Mouse (Mus musculus) CH12.LX (cell line): Measurements from ENCODE around the gene B4galt1.

Source experiments
- CHD1 ChIP-seq: IDR thresholded peaks from 2 replicates; pipeline ENCODE4 v1.6.1; 2012; ENCODE audit warnings: low read depth, low read length, improper control_type of control experiment, inconsistent platforms
- CTCF ChIP-seq, 2 experiments: IDR thresholded peaks in 1 of 2; conservative IDR thresholded peaks in 1 of 2; 2 replicates each; pipeline ENCODE4 v1.5.1; 2011 to 2012; ENCODE audit warnings: low read depth in 2 of 2, low read length in 2 of 2, improper control_type of control experiment in 1 of 2, inconsistent platforms in 1 of 2, mild to moderate bottlenecking in 1 of 2, moderate library complexity in 1 of 2
- ELF1 ChIP-seq: IDR thresholded peaks from 2 replicates; pipeline ENCODE4 v1.6.1; 2014; ENCODE audit warnings: low read depth, mild to moderate bottlenecking, inconsistent platforms, low read length, improper control_type of control experiment
- GABPA ChIP-seq: IDR thresholded peaks from 2 replicates; pipeline ENCODE4 v1.6.1; 2012; ENCODE audit warnings: low read depth, low read length, improper control_type of control experiment, inconsistent platforms; ENCODE audit not compliant: insufficient replicate concordance
- MAFK ChIP-seq: IDR thresholded peaks from 2 replicates; pipeline ENCODE4 v1.6.1; 2011; ENCODE audit warnings: low read length, improper control_type of control experiment; ENCODE audit not compliant: insufficient replicate concordance
- MYC ChIP-seq: IDR thresholded peaks from 2 replicates; pipeline ENCODE4 v1.6.1; 2011; ENCODE audit warnings: low read depth, mild to moderate bottlenecking, improper control_type of control experiment, low read length
- POLR2A ChIP-seq: IDR thresholded peaks from 2 replicates; pipeline ENCODE4 v1.6.1; 2011; ENCODE audit warnings: low read depth, mild to moderate bottlenecking, improper control_type of control experiment, low read length
- POLR2AphosphoS2 ChIP-seq: IDR thresholded peaks from 2 replicates; pipeline ENCODE4 v1.6.1; 2011; ENCODE audit warnings: low read depth, low read length, improper control_type of control experiment

DNA sequence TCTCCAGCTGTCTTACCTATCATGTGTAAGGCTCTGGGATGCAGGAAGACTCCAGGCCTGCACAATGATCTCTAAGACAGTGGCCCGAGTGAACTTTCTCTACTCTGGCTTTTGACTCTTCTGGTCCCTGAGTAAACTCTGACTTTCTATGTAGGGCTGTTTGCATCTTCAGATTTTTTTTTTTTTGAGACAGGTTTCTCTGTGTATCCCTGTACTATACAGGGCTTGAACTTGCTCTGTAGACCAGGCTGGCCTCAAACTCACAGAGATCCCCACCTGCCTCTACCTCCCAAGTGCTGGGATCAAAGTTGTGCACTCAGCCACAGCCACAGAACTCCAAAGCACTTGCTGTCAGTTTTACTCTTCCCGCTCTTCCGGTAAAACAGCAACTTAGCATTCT, 16.8 kb downstream of the B4galt1 start:
- TF ChIP-seq ELF1: no peak
- no peak for TF ChIP-seq CTCF (conservative IDR thresholded peaks at IDR 0.05 in 1 of 2, IDR thresholded peaks at IDR 0.05 in 1 of 2; ENCODE audit: low read depth in 2 of 2, low read length in 2 of 2)
- no peak for TF ChIP-seq POLR2AphosphoS2
- TF ChIP-seq POLR2A: no peak
- TF ChIP-seq GABPA: no peak
- TF ChIP-seq CHD1: no peak
- no peak for TF ChIP-seq MAFK
- TF ChIP-seq MYC: no peak
